Mouse (Mus musculus) lung, postnatal 4 days (tissue): ENCODE measurements at regions not wholly inside any gene's neighbourhood (a gene's known extent, or its start where the extent isn't known, plus 50 kb on each side); places are given as distances from the start of the nearest gene placed in this dataset.
"Not testable (repeated sequence)": the region's sequence is repeated elsewhere in the genome, so short reads cannot be mapped to it uniquely, and the experiment has no call there.

Source experiments
- DNase-seq, 2 experiments: peaks; one replicate each; pipeline ENCODE4 v3.0.0; 2021

- no peak for DNase-seq
These were observed 993.3 kb downstream of the Defb40 start for GRCm38 (mm10) chr8:17984779-17985178.

DNA sequence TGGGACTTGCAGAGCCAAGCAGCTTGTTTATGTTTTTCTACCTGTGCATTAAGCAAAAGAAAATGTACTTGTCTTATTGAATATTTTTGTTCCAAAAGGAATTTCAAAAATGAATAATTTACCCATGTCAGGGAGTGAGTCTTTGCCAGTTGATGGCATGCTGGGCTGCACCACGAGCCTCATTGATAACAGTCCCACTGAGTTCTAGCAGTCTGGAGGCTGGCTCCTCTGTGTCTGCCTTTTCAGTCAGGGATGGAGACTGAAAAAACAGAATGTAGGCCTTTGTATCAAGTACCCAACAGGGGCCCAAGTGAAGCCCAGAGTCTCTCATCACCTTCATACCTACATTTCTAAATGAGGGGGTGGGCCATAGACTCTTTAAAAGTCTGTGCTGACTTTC lies 1029.2 kb downstream of the Defb40 start:
- no peak for DNase-seq

DNA sequence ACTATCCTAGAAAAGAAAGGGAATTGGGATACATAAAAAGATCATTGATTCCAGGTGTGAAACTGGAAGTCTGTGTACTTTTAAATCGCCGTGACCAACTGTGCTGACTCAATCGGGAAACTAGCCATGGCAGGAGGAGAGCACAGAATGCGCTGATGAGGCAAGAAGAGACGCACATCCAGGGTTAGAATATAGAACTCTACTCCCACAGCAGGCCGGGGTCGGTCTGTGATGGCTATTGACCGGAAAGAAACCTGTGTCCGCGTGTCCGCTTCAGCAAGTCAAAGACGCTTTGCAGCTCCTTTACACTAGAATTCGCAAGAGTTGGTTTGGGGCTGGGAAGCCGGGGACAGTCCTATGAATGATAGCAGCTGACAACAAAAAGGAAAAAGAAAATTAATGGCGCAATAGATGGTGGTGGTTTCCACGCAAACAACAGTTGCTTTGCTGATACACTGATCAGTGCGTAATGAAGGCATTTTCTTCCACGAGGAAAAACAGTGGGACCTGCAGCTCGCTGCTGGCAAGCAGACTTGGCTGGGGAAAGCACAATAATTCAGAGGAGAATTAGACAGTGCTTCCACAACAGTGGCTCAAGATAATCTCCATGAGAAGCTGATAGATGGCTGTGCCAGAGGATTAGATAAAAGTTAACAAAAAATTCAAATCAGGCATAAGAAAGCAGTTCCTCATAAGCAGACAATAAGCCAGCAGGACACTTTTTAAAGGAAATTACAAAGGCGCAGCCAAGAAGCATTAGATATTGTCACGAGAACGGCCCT lies 1029.8 kb downstream of the Defb40 start:
- no peak for DNase-seq

DNA sequence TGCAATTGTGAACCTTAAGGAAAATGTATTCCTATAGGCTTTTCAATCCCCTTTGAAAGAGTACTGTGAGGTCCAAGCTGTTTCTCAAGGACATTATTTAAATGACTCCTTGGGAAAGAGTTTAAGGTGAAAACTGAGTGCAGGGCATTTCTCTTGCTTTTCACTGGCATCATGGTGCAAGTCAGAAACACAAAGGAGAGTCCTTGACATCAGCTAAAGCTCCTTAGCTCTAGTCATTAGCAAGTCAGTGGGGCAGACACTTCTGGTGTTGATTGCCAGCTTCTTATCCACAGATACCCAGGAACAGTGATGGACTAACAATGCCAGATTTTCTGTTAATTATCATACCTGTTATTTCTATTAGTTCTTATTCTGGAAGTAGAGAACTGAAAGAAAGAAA lies 1043.4 kb downstream of the Defb40 start:
- DNase-seq: no peak

DNA sequence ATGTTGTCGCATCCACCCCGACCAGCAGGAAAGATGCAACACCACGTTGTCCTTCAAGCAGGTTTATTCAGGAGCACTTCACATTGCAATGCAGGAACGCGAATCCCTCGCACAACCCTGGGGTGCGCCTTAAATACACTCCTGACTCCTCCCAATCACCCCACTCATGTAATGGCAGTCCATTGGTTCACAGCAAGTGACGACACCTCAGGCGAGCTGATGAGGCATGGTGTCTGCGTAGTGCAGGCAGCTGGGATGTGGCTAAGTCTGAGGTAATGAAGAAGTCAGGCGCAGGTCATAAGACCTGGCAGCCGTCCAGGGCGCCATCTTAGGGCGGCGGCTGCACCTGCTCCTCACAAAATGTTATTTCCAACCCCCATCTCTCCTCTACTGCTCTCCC lies 1068.7 kb downstream of the Defb40 start:
- DNase-seq: no peak

DNA sequence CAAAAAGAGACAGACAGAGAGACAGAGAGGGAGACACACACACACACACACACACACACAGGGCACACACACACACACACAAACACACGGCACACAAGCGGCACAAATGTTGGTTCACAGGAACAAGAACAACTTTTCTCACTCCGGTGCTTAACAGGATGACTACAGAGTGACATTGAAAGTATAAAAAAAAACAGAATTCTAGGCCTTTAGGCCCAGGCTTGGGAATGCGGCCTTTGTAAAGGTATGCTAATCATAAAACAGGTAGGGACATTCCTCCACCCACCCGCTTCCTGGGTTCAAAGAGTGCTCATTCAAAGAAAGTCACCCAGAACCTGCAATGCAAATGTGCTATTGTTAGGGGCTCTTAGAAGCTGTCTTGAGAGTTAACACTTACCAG lies 1089.5 kb downstream of the Defb40 start:
- DNase-seq: not testable (repeated sequence)

GRCm38 (mm10) chr8:17863388-17863787 lies 1114.7 kb downstream of the Defb40 start:
- DNase-seq: no peak
